Mouse (Mus musculus): ENCODE measurements around the gene Trim7.
"Not testable (repeated sequence)": the region's sequence is repeated elsewhere in the genome, so short reads cannot be mapped to it uniquely, and the experiment has no call there.

The Trim7 gene

DNA sequence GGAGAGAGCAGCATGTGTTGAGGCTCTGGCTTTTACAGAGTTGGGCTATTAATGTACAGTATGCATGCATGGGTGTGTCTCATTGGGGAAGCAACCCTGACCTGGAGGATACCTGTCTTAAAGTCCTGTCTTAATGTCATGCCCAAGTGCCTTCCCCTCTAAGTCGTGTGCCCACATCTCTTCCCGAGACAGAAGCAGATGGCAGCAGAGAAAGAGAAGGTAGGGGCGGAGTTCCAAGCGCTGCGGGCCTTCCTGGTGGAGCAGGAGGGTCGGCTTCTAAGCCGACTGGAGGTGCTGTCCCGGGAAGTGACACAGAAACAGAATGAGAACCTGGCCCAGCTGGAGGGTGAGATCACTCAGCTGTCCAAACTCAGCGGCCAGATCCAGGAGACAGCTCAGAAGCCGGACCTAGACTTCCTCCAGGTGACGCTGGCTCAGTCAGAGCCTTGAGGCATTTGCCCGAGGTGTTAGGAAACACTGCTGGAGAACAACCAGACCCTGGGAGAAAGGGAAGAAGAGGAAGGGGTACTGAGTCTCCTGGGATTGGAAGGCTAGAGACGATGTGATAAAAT lies 19.4 kb downstream of the Trim7 start:
- H3K9me3 ChIP-seq (ENCODE audit: low read length) = no peaks in the 10 kb centered on the region
- TF ChIP-seq POU5F1 (IDR thresholded peaks at IDR 0.05; ENCODE audit: borderline replicate concordance, low read length) = no peak
- no peak for TF ChIP-seq CTCF (conservative IDR thresholded peaks at IDR 0.05; ENCODE audit: low read length)
- TF ChIP-seq NANOG (IDR thresholded peaks at IDR 0.05; ENCODE audit: borderline replicate concordance, low read length) = no peak
- no peaks in the 10 kb centered on the region for H3K36me3 ChIP-seq (ENCODE audit: insufficient read depth, low read length)
- peaks cover 47% of the 10 kb centered on the region for H3K4me1 ChIP-seq (replicated peaks; ENCODE audit: low read depth, low read length)
- H3K27me3 ChIP-seq (ENCODE audit: insufficient read depth, low read length) = peaks cover 22% of the 10 kb centered on the region
- H3K4me3 ChIP-seq (replicated peaks; ENCODE audit: low read length) = no peak overlapping the region; the same call in 1 of the 2 replicates

DNA sequence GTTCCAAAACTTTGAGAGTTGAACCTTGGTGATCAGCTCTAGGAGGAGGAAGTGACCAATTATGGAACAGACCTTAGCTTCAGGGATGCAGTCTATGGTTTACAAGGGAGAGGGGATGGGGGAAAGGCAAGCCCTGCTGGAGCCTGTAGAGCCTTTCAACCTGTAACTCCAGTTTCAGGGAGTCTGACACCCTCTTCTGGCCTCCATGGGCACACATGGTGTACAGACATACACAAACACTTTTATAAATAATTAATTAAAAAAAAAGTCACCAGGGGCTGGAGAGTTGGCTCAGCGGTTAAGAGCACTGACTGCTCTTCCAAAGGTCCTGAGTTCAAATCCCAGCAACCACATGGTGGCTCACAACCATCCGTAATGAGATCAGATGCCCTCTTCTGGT lies 20.4 kb downstream of the Trim7 start:
- H3K9me3 ChIP-seq (ENCODE audit: low read length); H3K4me3 ChIP-seq (replicated peaks; ENCODE audit: low read length); H3K36me3 ChIP-seq (ENCODE audit: insufficient read depth, low read length): not testable (repeated sequence)
- Histone ChIP-seq H3K27me3 (ENCODE audit: insufficient read depth, low read length) (peaks cover 21% of the 10 kb centered on the region), H3K4me1 (replicated peaks; ENCODE audit: low read depth, low read length) (peaks cover 51% of the 10 kb centered on the region)

- Histone ChIP-seq H3K27me3 (ENCODE audit: insufficient read depth, low read length) (peaks cover 21% of the 10 kb centered on the region), H3K4me1 (replicated peaks; ENCODE audit: low read depth, low read length) (peaks cover 51% of the 10 kb centered on the region), H3K4me3 (replicated peaks; ENCODE audit: low read length) (no peak overlapping the region), H3K36me3 (ENCODE audit: insufficient read depth, low read length) (no peaks in the 10 kb centered on the region), H3K9me3 (ENCODE audit: low read length) (no peaks in the 10 kb centered on the region)
- TF ChIP-seq NANOG (IDR thresholded peaks at IDR 0.05; ENCODE audit: borderline replicate concordance, low read length) (no peak), POU5F1 (IDR thresholded peaks at IDR 0.05; ENCODE audit: borderline replicate concordance, low read length) (no peak), CTCF (conservative IDR thresholded peaks at IDR 0.05; ENCODE audit: low read length) (no peak)
Measured at GRCm38 (mm10) chr11:48846881-48847280, 20.9 kb downstream of the Trim7 start.

DNA sequence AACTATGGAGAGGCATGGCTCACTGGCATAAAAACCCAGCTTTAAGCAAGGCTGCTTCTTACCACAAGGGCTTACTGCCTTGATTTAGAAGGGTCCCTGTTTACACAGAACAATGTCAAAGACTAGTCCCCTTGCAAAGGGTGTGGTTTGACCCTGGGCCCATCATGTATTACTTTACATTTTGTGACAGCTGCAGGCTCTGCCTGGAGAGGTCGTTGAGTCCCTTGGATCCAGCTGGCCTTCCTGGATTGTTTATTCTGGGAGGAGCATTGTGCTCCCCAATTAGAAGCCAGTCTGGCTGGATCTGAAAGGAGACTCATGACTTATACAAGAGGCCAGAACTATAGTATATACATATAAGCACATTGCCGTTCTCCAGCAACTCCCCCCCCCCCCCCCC lies 24.3 kb downstream of the Trim7 start:
- peaks cover 74% of the 10 kb centered on the region for H3K4me1 ChIP-seq (replicated peaks; ENCODE audit: low read depth, low read length)
- H3K9me3 ChIP-seq (ENCODE audit: low read length) = no peaks in the 10 kb centered on the region
- peaks cover 44% of the 10 kb centered on the region for H3K27me3 ChIP-seq (ENCODE audit: insufficient read depth, low read length)
- H3K4me3 ChIP-seq (replicated peaks; ENCODE audit: low read length) = peak overlapping the region; percentile 74
- no peaks in the 10 kb centered on the region for H3K36me3 ChIP-seq (ENCODE audit: insufficient read depth, low read length)
- TF ChIP-seq CTCF (conservative IDR thresholded peaks at IDR 0.05; ENCODE audit: low read length) = no peak

DNA sequence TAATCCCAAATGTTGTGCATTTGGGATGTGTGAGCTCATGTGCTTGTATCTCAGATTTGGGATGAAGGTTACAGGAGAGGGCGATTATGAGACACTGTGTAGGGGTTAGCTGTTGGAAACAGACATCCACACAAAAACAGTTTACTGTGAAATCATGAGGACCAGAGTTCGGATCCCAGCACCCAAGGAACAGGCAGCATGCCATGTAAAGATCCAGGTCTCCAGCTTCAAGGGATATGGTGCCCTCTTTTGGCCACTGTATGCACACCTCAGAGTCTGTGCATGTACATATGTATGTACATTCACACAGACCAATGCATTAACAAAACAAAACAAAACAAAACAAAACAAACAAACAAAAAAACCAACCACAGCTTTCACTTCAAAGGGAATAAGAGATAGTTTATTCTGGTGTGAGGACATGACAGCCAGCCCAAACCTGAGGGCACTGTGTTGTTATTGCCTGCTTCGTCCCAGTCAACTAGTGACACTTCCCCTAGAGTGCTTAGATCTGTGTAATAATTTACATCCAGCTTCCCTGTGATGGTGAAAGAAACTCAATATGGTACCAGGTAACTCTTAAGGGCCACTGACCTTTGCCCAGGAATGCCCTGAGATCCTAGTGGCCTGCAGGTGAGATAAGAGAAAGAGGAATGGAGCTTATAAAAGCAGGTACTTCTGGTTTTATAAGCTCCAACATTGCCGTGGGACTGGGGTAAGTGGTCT lies 25.5 kb downstream of the Trim7 start:
- Histone ChIP-seq H3K4me1 (replicated peaks; ENCODE audit: low read depth, low read length) (peaks cover 66% of the 10 kb centered on the region), H3K36me3 (ENCODE audit: insufficient read depth, low read length) (no peaks in the 10 kb centered on the region), H3K4me3 (replicated peaks; ENCODE audit: low read length) (no peak overlapping the region), H3K9me3 (ENCODE audit: low read length) (no peaks in the 10 kb centered on the region), H3K27me3 (ENCODE audit: insufficient read depth, low read length) (peaks cover 44% of the 10 kb centered on the region)
- peak; percentile 47 for TF ChIP-seq CTCF (conservative IDR thresholded peaks at IDR 0.05; ENCODE audit: low read length)
- no peak for TF ChIP-seq POU5F1 (IDR thresholded peaks at IDR 0.05; ENCODE audit: borderline replicate concordance, low read length)

GRCm38 (mm10) chr11:48852190-48852589 lies 26.2 kb downstream of the Trim7 start:
- TF ChIP-seq NANOG (IDR thresholded peaks at IDR 0.05; ENCODE audit: borderline replicate concordance, low read length) (no peak), CTCF (conservative IDR thresholded peaks at IDR 0.05; ENCODE audit: low read length) (no peak)
- no peak overlapping the region for H3K4me3 ChIP-seq (replicated peaks; ENCODE audit: low read length)
- peaks cover 67% of the 10 kb centered on the region for H3K4me1 ChIP-seq (replicated peaks; ENCODE audit: low read depth, low read length)
- peaks cover 44% of the 10 kb centered on the region for H3K27me3 ChIP-seq (ENCODE audit: insufficient read depth, low read length)
- H3K9me3 ChIP-seq (ENCODE audit: low read length) = no peaks in the 10 kb centered on the region
- no peaks in the 10 kb centered on the region for H3K36me3 ChIP-seq (ENCODE audit: insufficient read depth, low read length)

DNA sequence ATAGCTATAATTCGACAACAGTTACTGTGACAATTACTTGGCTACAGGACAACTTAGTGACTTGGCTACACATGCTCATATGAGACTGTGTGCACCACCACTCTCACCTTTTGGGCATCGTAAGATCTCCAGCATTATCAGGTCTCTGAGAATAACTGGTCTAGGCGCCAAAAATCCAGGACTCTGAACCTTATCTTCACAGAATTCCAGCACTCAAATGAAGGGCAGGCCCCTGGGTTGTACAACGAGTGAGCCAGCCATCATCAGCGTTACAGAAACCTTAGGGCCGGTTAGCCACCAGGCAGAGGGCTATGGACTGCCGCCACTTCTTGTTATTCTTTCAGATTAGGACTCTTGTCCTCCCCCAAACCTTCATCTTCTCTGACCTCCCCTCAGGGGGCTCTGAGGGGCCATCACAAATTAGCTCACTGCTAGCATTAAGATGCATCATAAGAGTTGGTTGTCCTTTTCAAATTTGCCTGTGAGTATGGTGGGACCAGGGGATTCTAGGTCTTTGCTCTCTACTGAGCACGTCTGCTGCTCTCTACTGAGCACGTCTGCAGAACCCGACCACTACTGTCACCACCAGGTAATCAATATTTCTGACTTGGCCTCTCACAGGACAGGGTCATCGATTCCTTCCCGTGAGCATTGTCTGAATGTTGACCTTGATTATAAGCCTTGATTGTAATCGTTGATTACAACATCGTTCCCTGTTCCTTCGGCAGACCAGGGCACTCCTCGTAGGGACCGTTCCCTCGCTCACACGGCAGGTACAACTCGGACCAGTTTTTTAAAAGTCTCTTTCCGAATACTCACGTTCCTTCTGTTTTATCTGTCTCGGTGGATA lies 26.9 kb downstream of the Trim7 start:
- H3K4me1 ChIP-seq (replicated peaks; ENCODE audit: low read depth, low read length) = peaks cover 65% of the 10 kb centered on the region
- TF ChIP-seq NANOG (IDR thresholded peaks at IDR 0.05; ENCODE audit: borderline replicate concordance, low read length) = no peak
- no peak for TF ChIP-seq POU5F1 (IDR thresholded peaks at IDR 0.05; ENCODE audit: borderline replicate concordance, low read length)
- TF ChIP-seq CTCF (conservative IDR thresholded peaks at IDR 0.05; ENCODE audit: low read length) = no peak
- H3K27me3 ChIP-seq (ENCODE audit: insufficient read depth, low read length) = peaks cover 48% of the 10 kb centered on the region
- H3K9me3 ChIP-seq (ENCODE audit: low read length) = no peaks in the 10 kb centered on the region
- no peaks in the 10 kb centered on the region for H3K36me3 ChIP-seq (ENCODE audit: insufficient read depth, low read length)
- peak overlapping the region; percentile 90 for H3K4me3 ChIP-seq (replicated peaks; ENCODE audit: low read length)

DNA sequence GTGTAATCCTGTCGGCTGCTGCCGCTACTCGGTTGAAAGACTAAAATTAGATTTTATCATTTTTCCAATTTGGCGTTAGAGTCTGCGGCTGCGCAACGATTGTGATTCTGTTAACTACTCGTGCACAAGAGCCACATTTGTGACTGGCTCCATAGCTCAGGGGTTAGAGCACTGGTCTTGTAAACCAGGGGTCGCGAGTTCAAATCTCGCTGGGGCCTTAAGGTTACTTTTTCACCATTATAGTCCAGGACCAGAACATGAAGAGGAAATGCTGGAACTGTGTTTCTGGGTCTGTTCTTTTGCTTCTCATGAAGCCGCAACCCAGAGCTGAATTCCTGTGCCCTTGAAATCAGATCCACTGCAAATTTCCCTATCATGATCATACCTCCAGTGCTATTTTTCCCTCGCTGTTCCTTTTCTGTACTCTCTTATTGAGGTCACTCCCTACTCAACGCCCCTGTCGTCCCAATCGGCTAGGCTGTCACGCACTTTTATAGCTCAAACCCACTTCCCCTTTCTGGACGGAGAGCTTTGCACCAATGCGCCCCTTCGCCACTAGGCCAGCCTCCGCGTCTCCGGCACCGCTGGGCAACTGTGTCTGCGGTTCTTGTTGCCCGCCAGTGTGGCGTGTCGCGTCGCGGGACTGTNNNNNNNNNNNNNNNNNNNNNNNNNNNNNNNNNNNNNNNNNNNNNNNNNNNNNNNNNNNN lies 27.7 kb downstream of the Trim7 start:
- peaks cover 51% of the 10 kb centered on the region for H3K27me3 ChIP-seq (ENCODE audit: insufficient read depth, low read length)

More for the DNA sequence above, 27.7 kb downstream of the Trim7 start:
- Histone ChIP-seq H3K4me1 (replicated peaks; ENCODE audit: low read depth, low read length) (peaks cover 65% of the 10 kb centered on the region), H3K9me3 (ENCODE audit: low read length) (no peaks in the 10 kb centered on the region), H3K36me3 (ENCODE audit: insufficient read depth, low read length) (no peaks in the 10 kb centered on the region), H3K4me3 (replicated peaks; ENCODE audit: low read length) (peak overlapping the region; percentile 90)
- TF ChIP-seq CTCF (conservative IDR thresholded peaks at IDR 0.05; ENCODE audit: low read length) (no peak), POU5F1 (IDR thresholded peaks at IDR 0.05; ENCODE audit: borderline replicate concordance, low read length) (no peak), NANOG (IDR thresholded peaks at IDR 0.05; ENCODE audit: borderline replicate concordance, low read length) (no peak)
